Mouse (Mus musculus) skeletal muscle tissue, adult 2 months (tissue): ENCODE measurements at regions not wholly inside any gene's neighbourhood (a gene's known extent, or its start where the extent isn't known, plus 50 kb on each side); places are given as distances from the start of the nearest gene placed in this dataset.

ENCODE experiments used
- DNase-seq: peaks from one replicate; pipeline ENCODE4 v3.0.0-alpha.2; 2012; ENCODE audit warnings: low read depth, low spot score

DNA sequence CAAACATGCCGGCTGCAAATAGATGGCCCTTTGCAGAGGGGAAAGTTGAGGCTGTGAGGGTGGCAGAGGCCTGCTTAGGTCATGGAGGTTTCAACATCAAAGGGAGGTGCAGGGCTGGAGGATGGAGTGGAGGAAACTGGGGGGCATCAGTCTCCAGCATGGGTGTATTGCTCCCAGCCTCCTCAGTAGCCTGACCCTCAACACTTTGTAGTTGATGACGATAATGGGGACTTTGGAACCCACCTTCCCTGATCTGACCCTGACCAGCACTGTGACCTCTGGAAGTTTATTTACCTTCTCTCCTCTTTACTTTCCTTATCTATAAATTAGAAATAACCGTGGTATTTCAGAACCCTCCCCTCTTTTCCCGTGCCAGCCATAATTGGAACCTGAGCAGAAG, 56.2 kb downstream of the Gm26897 start:
- DNase-seq: no peak

DNA sequence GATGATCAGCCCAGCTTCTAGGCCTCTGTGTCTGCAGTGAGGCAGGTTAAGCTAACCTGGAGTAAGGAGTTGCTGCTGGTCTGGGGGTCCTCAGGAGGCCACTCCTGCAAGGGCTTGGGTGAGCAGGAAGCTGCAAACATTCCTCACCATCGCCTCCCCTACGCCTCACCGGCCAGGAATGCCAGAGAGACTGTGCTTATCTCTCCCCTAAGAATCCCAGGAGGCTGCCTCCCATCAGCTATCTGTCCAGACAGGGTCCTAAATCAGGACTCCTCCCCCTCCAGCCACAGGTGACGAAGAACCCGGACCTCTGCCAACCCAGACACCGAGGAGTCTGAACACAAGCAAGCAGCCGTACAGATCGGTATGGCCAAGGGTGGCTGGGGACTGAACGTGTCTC, 56.8 kb downstream of the Gm26897 start:
- DNase-seq: no peak

DNA sequence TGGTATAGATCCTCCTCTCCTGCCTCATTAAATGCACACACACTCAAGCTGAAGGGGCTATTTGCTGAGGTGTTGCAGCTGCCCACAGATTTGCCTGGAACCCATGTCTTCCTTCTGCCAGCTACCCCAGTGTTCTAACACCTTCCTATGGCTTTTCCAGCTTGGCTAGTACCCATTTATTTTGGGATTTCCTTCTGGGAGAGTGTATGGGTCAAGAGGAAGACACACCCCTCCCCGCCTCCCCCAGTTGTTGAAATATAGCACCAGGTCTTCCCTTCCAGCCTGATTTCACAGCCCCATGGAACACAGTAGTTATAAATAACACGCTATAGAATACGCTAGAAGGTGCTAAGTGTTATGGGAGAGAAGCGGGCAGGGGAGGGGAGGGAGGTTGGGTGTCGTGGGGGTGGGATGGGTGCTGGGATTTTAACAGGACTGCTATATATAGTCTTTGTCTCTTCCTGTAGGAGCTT, 57.4 kb downstream of the Gm26897 start:
- DNase-seq: peak; percentile 74

DNA sequence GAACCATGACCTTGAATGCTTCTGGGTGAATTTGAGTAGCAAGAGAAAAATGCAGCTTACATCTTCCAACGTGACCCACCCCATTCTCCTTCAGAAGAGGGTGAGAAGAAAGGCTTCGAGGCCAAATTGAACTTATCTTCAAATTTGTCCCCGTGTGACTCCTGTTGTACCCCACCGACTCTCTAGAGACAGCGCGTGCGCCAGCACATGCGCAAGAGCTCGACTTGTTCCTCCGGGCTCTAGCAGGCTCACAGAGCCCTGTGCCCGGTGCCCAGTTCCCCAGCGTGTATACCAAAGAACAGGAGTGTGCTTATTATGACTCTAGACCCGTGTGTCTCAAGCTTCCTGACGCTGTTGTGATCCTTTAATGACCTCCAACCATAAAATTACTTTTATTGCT, 59.0 kb downstream of the Gm26897 start:
- DNase-seq: no peak

DNA sequence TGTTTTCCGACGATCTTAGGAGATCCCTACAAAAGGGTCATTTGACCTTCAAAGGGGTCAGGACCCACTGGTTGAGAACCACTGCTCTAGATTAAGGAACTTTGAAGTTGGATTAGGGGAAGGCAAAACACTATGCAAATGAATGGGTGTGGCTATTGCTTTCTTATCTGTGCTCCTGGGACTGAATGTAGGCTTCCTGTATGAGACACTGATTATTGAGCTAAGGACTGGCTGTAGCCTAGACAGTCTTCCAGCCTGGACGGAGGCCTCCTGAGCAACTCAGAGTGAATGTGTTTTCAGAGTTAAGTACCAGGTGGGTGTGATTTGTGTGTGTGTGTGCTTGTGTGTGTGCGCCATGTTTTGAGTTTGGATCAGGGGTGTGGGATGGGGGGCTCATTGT, 59.5 kb downstream of the Gm26897 start:
- DNase-seq: no peak

DNA sequence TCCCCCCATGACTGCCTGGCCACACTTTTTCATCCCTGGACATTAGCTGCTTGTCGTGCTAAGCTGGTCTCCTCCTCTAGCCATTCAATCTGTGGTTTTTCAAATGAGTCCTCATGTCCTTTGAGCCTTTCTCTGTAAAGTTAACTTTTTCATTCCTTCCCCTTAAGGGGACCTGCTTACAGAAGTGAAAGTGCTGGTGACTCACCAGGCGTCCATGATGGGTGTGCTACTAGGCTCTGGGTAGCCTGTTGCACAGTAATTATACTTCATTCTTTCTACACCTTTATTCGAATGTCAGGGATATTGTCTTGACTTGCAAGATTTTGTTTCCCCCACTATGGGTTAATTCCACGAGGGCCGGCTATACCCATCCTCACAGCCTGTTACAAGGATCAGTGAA, 63.2 kb downstream of the Gm26897 start:
- no peak for DNase-seq

DNA sequence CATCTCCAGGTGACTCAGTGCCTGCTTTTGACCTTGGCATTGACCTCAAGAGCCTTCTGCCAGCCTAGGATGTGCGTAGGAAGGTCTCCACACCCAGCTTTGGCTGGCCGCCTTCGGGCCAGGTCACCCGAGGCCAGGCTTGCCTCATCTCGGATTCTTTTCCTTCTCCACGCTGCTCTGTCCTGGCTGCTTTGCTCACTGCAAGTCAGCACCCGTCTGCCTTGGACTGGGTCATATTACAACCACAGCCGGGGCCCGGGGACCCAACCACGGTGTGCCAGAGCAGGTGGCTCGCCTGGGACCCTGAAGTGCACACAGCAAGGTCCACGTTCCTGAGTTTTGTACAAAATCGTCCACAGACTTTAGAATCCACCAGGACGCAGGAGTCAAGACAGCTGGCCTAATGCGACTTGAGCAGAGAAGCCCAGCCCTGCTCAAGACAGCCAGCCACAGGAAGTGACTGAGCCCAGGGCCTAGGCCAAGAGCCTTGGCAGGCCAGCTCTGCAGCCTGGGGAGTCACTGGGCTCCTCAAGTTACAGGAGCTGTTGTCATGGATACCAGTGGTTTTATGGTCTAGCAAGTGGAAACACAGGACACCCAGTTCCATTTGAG, 66.1 kb downstream of the Gm26897 start:
- DNase-seq: peak; percentile 99

DNA sequence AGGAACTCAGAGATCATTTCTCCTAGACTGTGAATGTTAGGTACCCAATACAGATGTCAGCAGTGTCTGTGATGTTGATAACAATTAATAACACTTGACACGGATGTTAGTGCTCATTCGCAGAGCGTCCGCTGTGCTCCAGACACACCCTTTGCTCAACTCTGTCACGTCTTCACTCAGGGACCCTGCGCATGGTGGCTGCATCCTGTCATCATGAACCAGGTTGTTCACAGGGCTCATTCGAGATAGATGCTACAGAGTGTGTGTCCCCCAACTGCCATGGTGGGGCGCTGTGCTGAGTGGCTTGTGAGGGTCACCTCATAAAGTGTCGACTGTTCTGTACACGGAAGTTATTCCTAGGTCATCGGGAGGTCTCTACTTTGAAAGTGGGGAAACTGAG, 66.8 kb downstream of the Gm26897 start:
- no peak for DNase-seq

DNA sequence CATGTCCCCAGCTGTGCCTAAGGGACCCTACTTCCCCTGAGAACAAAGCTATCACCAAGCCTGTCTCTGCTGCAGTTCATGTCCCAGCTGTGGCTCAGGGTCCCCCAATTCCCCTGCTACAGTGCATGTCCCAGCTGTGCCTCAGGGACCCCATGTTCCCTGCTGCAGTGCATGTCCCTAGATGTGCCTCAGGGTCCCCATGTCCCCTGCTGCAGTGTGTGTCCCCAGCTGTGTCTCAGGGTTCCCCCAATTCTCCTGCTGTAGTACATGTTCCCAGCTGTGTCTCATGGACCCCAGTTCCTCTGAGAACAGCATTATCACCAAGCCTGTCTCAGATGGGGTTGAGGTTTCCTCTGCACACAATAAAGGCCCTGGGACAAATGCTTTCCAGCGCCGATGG, 67.3 kb downstream of the Gm26897 start:
- no peak for DNase-seq

DNA sequence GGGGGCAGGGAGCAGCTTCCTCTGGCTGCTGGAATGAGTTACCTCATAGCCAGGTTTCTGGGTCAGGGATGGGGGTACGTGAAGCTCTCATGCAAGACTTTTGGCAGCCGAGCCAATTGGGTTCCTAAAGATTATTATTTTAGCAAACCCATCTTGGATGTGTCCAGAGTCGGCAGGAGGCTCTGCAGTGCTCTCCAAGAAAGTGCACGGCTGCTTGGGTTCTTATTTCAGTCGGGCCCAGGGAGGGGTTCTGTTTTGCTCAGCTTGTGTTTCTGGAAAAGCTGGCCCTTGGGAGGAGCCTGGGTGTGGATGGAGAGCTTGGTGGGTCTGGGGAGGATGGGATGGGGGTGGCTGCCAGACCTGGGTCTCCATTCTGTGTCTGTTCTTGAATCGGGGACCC, 70.8 kb downstream of the Gm26897 start:
- DNase-seq: peak; percentile 68

DNA sequence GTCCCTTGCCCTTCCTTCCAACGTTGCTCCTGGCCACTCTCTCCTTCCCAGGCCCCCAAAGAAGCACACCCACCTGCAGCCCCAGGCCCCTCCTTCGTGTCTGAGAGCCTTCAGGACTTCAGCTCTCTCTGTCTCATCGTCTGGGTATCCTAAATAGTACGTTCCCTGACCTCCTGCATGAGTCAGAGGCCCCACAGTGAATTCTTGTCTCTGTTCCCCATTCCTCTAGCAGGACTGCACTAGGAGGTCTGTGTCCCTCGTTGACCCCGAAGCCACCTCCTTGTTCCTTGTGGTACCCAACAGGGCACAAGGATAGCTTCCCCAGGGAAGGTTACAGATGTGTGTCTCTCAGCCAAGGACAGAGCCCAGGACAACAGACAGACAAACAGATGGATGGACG, 71.4 kb downstream of the Gm26897 start:
- no peak for DNase-seq

DNA sequence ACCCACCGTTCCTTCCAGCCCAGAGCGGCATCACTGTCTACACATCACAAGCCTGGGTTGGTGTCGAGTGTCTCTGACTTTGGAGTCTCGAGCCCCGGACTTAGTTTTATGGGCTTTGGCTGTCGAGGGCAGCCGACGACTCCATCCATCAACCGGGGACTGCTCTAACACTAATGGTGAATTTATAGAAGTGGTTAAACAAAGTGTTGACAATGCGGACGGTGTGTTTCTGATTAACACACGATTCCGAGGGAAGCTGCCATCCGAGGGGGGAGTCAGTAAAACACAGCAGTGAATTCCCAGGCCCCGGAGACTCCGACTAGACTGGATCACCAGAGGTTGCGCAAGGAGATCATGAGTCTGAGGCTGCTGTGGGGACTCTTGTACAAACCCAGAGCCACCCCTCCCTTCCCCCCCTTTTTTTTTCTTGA, 72.1 kb downstream of the Gm26897 start:
- DNase-seq: peak; percentile 78

DNA sequence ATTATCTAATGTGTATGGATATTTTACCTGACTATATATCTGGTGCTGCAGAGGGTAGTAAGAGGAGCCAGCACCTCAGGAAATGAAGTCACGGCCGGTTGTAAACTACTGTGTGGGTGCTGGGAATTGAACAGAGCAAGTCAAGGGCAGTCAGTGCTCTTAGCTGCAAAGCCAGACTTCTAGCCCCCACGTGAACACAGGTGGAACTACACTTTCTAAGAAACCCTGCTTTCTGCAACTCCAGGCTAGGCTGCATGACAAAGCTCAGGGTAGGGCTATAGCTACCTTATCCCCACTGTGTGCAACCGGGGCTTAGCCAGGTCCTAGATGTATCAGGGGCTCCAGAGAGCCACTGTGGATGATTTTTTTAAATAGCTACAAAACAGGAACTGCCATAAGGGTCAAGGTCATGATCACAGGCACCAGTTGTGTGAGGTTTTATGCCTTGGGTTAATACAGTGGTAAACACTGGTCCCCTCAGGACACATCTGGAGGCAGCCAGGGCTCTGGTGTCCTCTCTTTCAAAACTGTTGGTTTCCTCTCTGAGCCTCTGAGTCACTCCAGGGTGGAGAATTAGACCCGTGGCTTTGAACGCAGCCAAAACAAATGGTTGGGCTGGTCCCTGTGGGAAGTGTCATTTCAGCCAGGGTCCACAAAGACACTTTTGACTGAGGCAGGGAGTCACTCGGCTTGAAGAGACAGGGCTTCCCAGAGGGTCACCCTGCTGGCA, 76.5 kb downstream of the Gm26897 start:
- DNase-seq: peak; percentile 75

DNA sequence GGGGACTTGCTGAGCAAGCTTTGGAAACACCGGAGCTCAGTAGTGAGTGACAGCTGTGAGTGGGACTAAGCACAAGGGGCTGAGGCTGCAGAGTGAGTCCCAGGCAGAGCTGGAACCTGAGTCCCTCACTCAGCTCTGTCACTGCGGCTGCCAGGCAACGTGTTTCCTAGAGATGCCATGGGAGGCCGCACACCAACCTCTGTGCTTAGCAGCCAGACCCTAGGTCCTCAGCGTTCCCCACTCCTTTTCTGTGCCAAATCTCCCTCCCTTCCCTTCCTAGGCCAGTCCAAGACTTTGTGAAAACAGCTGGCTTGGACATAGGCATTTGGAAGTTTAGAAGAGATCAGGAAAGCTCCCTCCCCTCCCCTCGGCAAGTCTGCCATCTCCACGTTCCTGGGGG, 78.9 kb downstream of the Gm26897 start:
- DNase-seq: peak; percentile 62

DNA sequence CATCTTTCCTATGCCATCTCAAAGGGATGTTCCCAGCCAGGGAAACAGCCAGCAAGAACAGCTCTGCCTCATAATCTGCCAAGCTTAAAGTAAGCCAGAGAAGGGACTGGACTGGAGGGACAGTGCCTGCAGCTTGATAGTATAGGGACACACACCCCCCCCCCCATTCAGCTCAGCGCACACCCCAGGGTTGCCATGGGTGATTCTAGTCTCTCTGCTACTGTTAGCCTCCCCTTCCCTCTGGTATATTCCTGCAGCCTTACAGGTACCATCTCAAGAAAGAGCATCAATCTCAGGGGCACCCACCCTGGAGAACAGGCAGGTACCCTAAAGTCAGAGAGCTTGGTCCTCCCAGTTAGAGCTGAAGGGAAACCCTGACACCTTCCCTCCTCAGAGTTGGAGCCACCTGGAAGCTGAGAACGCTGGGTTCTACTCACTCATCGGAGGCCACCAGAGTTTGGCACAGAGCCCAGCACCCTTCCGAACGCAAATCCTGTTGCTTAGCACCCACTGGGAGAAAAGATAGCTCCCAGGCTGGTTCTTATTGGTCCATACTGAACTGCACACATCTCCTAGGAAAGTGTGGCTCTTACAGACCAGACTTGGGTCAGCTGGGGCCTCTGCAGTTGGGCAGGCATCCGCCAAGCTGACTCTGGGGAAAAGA, 79.5 kb downstream of the Gm26897 start:
- no peak for DNase-seq

DNA sequence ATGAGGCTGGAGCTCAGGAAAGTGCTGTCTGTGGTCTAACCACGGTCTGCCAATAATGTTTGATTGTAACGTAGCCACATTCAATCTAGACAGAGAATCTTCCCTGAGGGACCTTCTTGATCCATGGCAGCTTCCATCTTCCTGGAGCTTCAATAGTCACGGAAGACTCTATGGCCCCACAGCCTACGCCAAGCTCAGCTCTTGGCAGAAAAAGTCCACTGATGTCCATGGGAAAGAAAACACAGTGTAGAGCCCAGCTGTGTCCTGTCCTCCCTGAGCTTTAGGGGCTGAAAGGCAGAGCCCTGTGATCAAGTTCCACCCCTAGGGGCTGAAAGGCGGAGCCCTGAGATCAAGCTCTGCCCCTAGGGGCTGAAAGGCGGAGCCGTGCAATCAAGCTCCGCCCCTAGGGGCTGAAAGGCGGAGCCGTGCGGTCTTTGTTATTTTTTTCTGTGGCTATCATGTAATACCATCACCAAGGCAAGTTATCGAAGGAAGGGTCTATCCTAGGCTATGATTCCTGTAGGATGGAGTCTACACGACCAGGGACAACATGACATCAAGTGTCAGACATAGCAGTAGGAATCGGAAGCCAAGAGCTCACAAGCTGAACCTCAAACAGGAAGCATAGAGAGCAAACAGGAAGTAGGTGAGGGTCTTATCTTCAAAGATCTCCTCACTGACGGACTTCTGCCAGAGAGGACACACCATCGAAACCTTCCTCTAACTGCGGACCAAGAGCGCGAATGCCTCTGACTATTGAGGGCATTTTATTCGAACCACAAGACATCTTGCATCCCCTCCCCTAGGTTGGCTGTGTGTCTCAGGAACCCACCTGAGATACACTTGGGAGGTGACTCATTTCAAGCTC, 81.4 kb downstream of the Gm26897 start:
- no peak for DNase-seq

DNA sequence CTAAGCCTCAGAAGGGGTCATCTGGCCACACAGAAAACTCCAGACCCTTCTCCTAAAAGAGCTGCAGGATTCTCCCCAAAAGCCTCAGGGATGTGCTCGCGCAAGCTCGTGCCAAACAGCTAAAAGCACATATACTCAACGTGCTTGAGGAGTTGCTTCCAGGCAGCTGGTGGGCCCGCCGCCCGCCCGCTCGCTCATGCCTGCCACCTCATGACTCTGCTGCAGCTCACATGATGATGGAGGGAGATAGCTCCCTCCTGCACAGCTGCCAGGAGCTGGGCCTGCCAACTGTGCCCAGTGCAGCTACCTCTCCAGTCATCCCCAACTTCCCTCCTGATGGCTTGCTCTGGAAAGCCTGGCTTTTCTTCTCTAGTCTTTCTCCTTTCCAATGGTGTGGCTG, 87.2 kb downstream of the Gm26897 start:
- DNase-seq: no peak

DNA sequence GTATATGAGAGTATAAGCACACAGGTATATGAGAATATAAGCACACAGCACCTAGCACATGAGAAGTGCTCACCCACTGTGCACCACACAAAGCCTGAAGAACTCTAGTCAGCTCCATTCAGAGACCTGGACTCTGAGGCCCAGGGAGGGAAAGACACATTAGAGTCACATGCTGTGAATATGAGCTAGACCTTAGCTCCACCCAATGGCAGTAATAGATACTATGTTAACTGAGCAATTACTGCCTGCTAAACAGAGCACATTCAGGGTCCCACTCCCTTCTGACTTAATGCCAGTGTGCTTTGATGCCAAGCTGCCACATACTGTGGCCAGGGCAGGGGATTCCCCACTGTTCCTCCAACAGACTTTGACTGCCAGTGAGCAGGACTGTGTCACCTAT, 89.2 kb downstream of the Gm26897 start:
- DNase-seq: no peak

DNA sequence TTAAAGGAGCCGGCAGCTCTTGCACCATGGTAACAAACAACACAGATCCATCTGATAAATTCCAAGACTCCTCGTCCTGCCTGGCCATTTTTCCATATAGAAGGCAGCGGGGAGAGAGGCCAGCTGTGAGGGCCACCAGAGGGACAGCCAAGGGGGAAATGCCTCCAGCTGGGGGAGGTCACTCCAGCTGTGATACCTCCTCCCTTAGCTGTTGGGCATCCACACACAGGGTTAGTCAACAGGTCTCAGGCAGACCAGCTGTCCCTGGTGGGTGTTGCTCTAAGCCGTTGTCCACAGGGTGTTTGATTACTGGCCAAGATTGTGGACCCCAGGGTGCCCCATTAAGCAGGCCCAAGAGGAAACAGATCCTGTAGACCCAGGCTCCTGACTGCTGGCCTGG, 89.7 kb downstream of the Gm26897 start:
- DNase-seq: no peak

DNA sequence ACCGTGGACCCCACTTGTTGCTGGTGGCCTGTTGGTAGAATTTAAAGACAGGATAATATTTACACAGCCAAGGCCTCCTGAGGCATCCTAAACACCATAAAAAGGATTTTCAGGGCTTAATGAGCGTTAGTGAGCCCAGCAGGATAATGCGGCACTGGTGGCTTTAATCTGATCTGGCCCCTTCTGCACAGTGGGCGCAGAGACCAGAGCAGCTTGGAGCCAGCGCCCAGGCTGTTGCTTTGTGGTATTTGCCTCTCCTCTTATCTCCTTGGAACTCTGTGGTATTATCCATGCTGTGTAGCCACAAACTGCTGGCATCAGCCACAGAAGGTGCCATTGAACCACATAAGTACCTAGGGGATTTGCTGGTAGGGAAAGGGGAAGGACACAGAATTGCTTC, 90.1 kb downstream of the Gm26897 start:
- DNase-seq: no peak

DNA sequence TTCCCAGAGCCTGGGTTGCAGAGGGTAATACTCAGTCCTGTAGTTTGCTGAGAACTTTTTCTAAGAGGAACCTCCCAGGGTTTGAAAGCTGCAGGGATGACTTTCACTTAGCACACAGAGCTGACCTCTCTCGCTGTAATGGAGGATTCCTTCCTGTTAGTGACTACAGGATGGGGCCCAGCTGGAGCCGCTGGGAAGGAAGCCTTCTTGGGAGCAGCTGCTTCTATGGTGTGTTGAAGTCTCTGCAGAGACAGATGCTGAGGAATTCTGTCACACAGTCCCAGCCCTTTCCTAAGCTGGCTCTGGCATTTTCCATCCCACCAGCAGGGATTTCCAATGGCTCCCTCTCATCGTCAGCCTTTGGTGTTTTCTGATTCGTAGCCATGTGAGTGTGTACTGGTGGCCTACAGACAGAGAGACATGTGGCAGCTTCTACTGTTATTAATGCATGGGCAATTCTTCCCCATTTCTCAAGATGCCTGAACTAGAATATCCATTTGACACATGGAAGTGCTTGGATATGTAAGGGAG, 90.9 kb downstream of the Gm26897 start:
- no peak for DNase-seq

DNA sequence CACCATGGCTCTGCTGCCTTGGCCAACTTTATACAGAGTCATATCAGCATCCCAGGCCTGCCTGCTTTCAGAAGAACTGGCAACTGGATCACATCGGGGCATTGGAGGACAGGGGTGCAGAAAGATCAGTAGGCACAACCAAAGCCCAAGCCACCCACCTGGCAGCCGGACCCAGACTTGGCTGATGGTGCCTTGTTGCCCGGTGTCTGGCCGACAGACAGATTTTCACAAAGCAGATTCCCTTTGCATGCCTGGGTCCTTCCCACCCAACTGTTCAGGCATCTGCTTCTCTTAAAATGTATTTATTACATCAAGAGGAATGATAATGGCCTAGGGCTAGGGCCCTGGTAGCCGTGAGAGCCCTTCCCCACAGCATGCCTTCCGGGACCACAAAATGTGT, 96.2 kb downstream of the Gm26897 start:
- DNase-seq: no peak
